ENCODE assay signal across 8 mouse cellular contexts in the genomic region with DNA sequence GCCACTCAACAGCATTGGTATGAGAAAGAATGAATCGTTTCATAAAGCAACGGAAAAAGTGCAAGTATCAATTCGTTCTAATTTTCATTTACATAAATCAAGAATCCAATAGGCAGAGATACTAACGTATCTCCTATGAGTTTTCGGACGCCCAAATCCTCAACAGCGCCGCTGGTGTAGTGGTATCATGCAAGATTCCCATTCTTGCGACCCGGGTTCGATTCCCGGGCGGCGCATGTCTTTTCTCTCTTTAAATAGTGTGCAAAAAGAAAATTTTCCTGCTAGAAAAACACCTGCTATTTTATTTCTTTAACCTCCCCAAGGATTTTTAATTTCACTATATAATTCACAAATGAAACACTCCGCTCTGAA. TPM values are rescaled to one million over a fixed set of nuclear protein-coding genes. Genes with fewer than 3 reads are reported as not detected.
DNase-seq lines count a peak whose midpoint lies in the region; ATAC-seq and TF ChIP-seq lines count a peak whose summit lies in the region.

No protein-coding gene starts in this region.

- H3K79me2 ChIP-seq in CH12.LX (replicated peaks; ENCODE audit: control insufficient read depth, extremely low read depth, insufficient read depth, poor library complexity, severe bottlenecking), result peaks cover 30% of the 10 kb centered on the region

- TF ChIP-seq EP300 in CH12.LX (IDR thresholded peaks at IDR 0.05; ENCODE audit: low read length), result no peak
- no peak for TF ChIP-seq EP300 in heart, postnatal 0 days (IDR thresholded peaks at IDR 0.05; ENCODE audit: low read depth)

- 1% methylated on average over 15 of the region's 15 CpGs for WGBS in heart, postnatal 0 days
- under 1% methylated on average over 15 of the region's 15 CpGs for WGBS in liver, embryonic 16.5 days (ENCODE audit: insufficient replicate concordance)
- under 1% methylated on average over 15 of the region's 15 CpGs for WGBS in neural tube, embryonic 14.5 days

- peaks cover 0 to 21% of the 10 kb centered on the region in 2 experiments; a peak in 2 of 4 replicates for H3K4me1 ChIP-seq in CH12.LX (ENCODE audit: control insufficient read depth in 1 of 2, insufficient read depth in 2 of 2)
- H3K4me1 ChIP-seq in bone marrow macrophage, adult 2 months (ENCODE audit: control insufficient read depth, insufficient read depth, low read length), result peaks cover 20% of the 10 kb centered on the region
- 0 out of 2 replicates have a peak, but pooled peaks cover 6% of the 10 kb centered on the region for H3K4me1 ChIP-seq in heart, postnatal 0 days (ENCODE audit: control insufficient read depth, insufficient read depth)
- peaks cover 11% of the 10 kb centered on the region for H3K4me1 ChIP-seq in liver, embryonic 16.5 days (ENCODE audit: control insufficient read depth, low read depth, low read length)
- peaks cover 12% of the 10 kb centered on the region; the same call in 1 of the 2 replicates for H3K4me1 ChIP-seq in neural tube, embryonic 14.5 days (ENCODE audit: control insufficient read depth, insufficient read depth, low read length)

- H3K9ac ChIP-seq in CH12.LX (ENCODE audit: insufficient read depth, low read depth), result peak overlapping the region; percentile 76; the same call in 1 of the 2 replicates
- H3K9ac ChIP-seq in heart, postnatal 0 days (replicated peaks; ENCODE audit: low read depth, low read length), result no peak overlapping the region
- H3K9ac ChIP-seq in liver, embryonic 16.5 days (ENCODE audit: low read depth, low read length), result peak overlapping the region; percentile 84; the same call in 1 of the 2 replicates
- 0 out of 2 replicates have a peak overlapping the region, but pooled peaks have one; percentile 99 for H3K9ac ChIP-seq in neural tube, embryonic 14.5 days (replicated peaks; ENCODE audit: low read depth, low read length)

- dilution Hi-C loops in CH12.LX (cut with MboI; ENCODE audit: extremely low pct_ligation_motif_present, extremely low pct_unique_long_range_greater_than_20kb, low sequenced_read_pairs), result no loop called here

- H3K4me3 ChIP-seq in CH12.LX (replicated peaks in 1 of 3; ENCODE audit: low read depth in 2 of 3, low read length in 2 of 3, poor library complexity in 1 of 3), result peak overlapping the region; percentile 54 to 96 (median 94)
- H3K4me3 ChIP-seq in bone marrow macrophage, adult 2 months (ENCODE audit: insufficient read depth, low read length), result peak overlapping the region; percentile 27; the same call in 1 of the 2 replicates
- H3K4me3 ChIP-seq in heart, postnatal 0 days (ENCODE audit: low read depth, low read length), result peak overlapping the region; percentile 87
- H3K4me3 ChIP-seq in liver, embryonic 16.5 days (ENCODE audit: low read depth, low read length), result peak overlapping the region; percentile 83
- peak overlapping the region; percentile 77 for H3K4me3 ChIP-seq in neural tube, embryonic 14.5 days (ENCODE audit: low read depth, low read length)

- peak; percentile 68 for ATAC-seq in erythroblast, adult 5-6 weeks (replicated peaks; ENCODE audit: low FRiP score, poor library complexity, severe bottlenecking)
- ATAC-seq in heart, postnatal 0 days (ENCODE audit: insufficient read depth, low read depth), result peak; percentile 61
- peak; percentile 56 for ATAC-seq in liver, embryonic 16.5 days (ENCODE audit: low read depth)
- peak; percentile 82 for ATAC-seq in neural tube, embryonic 14.5 days (ENCODE audit: low read depth)

- no peak for TF ChIP-seq CTCF in CH12.LX (conservative IDR thresholded peaks at IDR 0.05 in 1 of 2, IDR thresholded peaks at IDR 0.05 in 1 of 2; ENCODE audit: low read depth in 2 of 2, low read length in 2 of 2)
- TF ChIP-seq CTCF in bone marrow macrophage, adult 2 months (IDR thresholded peaks at IDR 0.05; ENCODE audit: low read depth, low read length), result no peak
- no peak for TF ChIP-seq CTCF in heart, postnatal 0 days (IDR thresholded peaks at IDR 0.05; ENCODE audit: low read depth)

- TF ChIP-seq POLR2A in CH12.LX (IDR thresholded peaks at IDR 0.05; ENCODE audit: low read depth, low read length), result no peak
- TF ChIP-seq POLR2A in bone marrow macrophage, adult 2 months (IDR thresholded peaks at IDR 0.05; ENCODE audit: borderline replicate concordance, low read depth, low read length), result no peak

- DNase-seq in CH12.LX (ENCODE audit: extremely low read depth), result peak; percentile 87
- DNase-seq in heart, postnatal 0 days (ENCODE audit: low spot score), result no peak
- DNase-seq in layer of hippocampus, adult 11-12 months (ENCODE audit: low spot score), result peak; percentile 95
- DNase-seq in urinary bladder, adult 2 months (ENCODE audit: low spot score), result peak; percentile 83

- peaks cover 0 to 13% of the 10 kb centered on the region in 2 experiments for H3K36me3 ChIP-seq in CH12.LX (replicated peaks in 1 of 2; ENCODE audit: control insufficient read depth in 1 of 2, insufficient read depth in 1 of 2, low read length in 1 of 2)
- H3K36me3 ChIP-seq in heart, postnatal 0 days (replicated peaks; ENCODE audit: control insufficient read depth, insufficient read depth, low read length), result peaks cover 4% of the 10 kb centered on the region; the same call in 1 of the 2 replicates
- H3K36me3 ChIP-seq in liver, embryonic 16.5 days (ENCODE audit: control insufficient read depth, insufficient read depth), result no peaks in the 10 kb centered on the region; the same call in 1 of the 2 replicates
- H3K36me3 ChIP-seq in neural tube, embryonic 14.5 days (ENCODE audit: control insufficient read depth, insufficient read depth, low read length), result no peaks in the 10 kb centered on the region; the same call in 1 of the 2 replicates

- H3K27me3 ChIP-seq in CH12.LX (replicated peaks), result peaks cover 8% of the 10 kb centered on the region
- H3K27me3 ChIP-seq in heart, postnatal 0 days (ENCODE audit: control insufficient read depth, insufficient read depth, low read length), result no peaks in the 10 kb centered on the region
- no peaks in the 10 kb centered on the region for H3K27me3 ChIP-seq in liver, embryonic 16.5 days (ENCODE audit: control insufficient read depth, insufficient read depth, low read depth, low read length)
- no peaks in the 10 kb centered on the region for H3K27me3 ChIP-seq in neural tube, embryonic 14.5 days (ENCODE audit: control insufficient read depth, insufficient read depth, low read length)

- in situ Hi-C loops in CH12.LX (cut with MboI; ENCODE audit: low pct_ligation_motif_present, low pct_unique_long_range_greater_than_20kb, low sequenced_read_pairs), result loop anchor here (5.0 kb wide), 1 partner anchor 36 kb away; the partner anchor contains the start of gene Fam136a

- H3K9me3 ChIP-seq in CH12.LX (replicated peaks; ENCODE audit: low read length), result no peaks in the 10 kb centered on the region
- no peaks in the 10 kb centered on the region for H3K9me3 ChIP-seq in heart, postnatal 0 days (replicated peaks; ENCODE audit: control insufficient read depth, low read length)
- H3K9me3 ChIP-seq in liver, embryonic 16.5 days (replicated peaks; ENCODE audit: control insufficient read depth, low read length), result no peaks in the 10 kb centered on the region
- H3K9me3 ChIP-seq in neural tube, embryonic 14.5 days (ENCODE audit: control insufficient read depth, low read length), result no peaks in the 10 kb centered on the region

- H3K4me2 ChIP-seq in CH12.LX (ENCODE audit: insufficient read depth, low read depth, poor library complexity, severe bottlenecking), result no peak overlapping the region; the same call in 1 of the 2 replicates
- H3K4me2 ChIP-seq in heart, postnatal 0 days (ENCODE audit: low read depth, low read length), result peak overlapping the region; percentile 55
- H3K4me2 ChIP-seq in liver, embryonic 16.5 days (ENCODE audit: low read depth, low read length), result peak overlapping the region; percentile 39
- peak overlapping the region; percentile 40; the same call in 1 of the 2 replicates for H3K4me2 ChIP-seq in neural tube, embryonic 14.5 days (ENCODE audit: low read depth, low read length)

- H3K27ac ChIP-seq in CH12.LX (ENCODE audit: insufficient read depth, low read depth), result no peak overlapping the region
- 0 out of 2 replicates have a peak overlapping the region, but pooled peaks have one; percentile 12 for H3K27ac ChIP-seq in bone marrow macrophage, adult 2 months (ENCODE audit: insufficient read depth, low read depth, low read length)
- H3K27ac ChIP-seq in heart, postnatal 0 days (ENCODE audit: low read depth), result peak overlapping the region; percentile 100
- H3K27ac ChIP-seq in liver, embryonic 16.5 days (ENCODE audit: low read length), result peak overlapping the region; percentile 93
- H3K27ac ChIP-seq in neural tube, embryonic 14.5 days (ENCODE audit: low read depth, low read length), result peak overlapping the region; percentile 99; the same call in 1 of the 2 replicates

- TF ChIP-seq RAD21 in CH12.LX (IDR thresholded peaks at IDR 0.05; ENCODE audit: low read depth, low read length), result no peak

RNA-seq across cellular contexts. Expression of gene Tia1, which starts 0.3 kb away (rescaled TPM):
- 31.8 and 36.8 TPM in 2 replicates for total RNA-seq in CH12.LX (2012; rRNA removed)
- total RNA-seq in CH12.LX (2014; rRNA removed), result 41.4 and 49.1 TPM in 2 replicates
- polyA plus RNA-seq in CH12.LX (2012; ENCODE audit: insufficient read length, low read depth), result 34.0 and 36.1 TPM in 2 replicates
- polyA plus RNA-seq in bone marrow macrophage, adult 2 months (2012; ENCODE audit: insufficient read depth, insufficient read length, missing spikeins), result 49.7 and 67.7 TPM in 2 replicates
- 31.1 and 36.5 TPM in 2 replicates for total RNA-seq in erythroblast, adult 5-6 weeks (2015; ENCODE audit: low replicate concordance)
- total RNA-seq in erythroblast, adult 5-6 weeks (2017; ENCODE audit: low replicate concordance), result 15.2 and 16.2 TPM in 2 replicates
- total RNA-seq in heart, postnatal 0 days (2014; rRNA removed; ENCODE audit: low replicate concordance), result 50.5 and 76.7 TPM in 2 replicates
- 67.8 and 72.0 TPM in 2 replicates for polyA plus RNA-seq in heart, postnatal 0 days (2015; fragmentation: Nextera tagmentation; extraction: Ambion mirVana)
- 17.5 and 19.5 TPM in 2 replicates for polyA plus RNA-seq in liver, embryonic 16.5 days (2015; fragmentation: Nextera tagmentation; extraction: Ambion mirVana)
- polyA plus RNA-seq in neural tube, embryonic 14.5 days (2014; fragmentation: Nextera tagmentation; extraction: Ambion mirVana), result 364 and 402 TPM in 2 replicates
- 55.8 and 74.2 TPM in 2 replicates for polyA plus RNA-seq in urinary bladder, adult 2 months (2012; rRNA removed)

RNA-seq across cellular contexts. Expression of gene Pcyox1, which starts 6.8 kb away (rescaled TPM):
- total RNA-seq in CH12.LX (2012; rRNA removed) (12.8 and 14.1 TPM in 2 replicates), CH12.LX (2014; rRNA removed) (10.7 and 12.9 TPM in 2 replicates)
- 8.7 TPM in 2 replicates for polyA plus RNA-seq in CH12.LX (2012; ENCODE audit: insufficient read length, low read depth)
- 98.9 and 99.9 TPM in 2 replicates for polyA plus RNA-seq in bone marrow macrophage, adult 2 months (2012; ENCODE audit: insufficient read depth, insufficient read length, missing spikeins)
- total RNA-seq in erythroblast, adult 5-6 weeks (2015; ENCODE audit: low replicate concordance), result 3.1 and 9.4 TPM in 2 replicates
- 14.9 and 22.7 TPM in 2 replicates for total RNA-seq in erythroblast, adult 5-6 weeks (2017; ENCODE audit: low replicate concordance)
- 44.5 and 55.8 TPM in 2 replicates for total RNA-seq in heart, postnatal 0 days (2014; rRNA removed; ENCODE audit: low replicate concordance)
- 44.5 and 44.7 TPM in 2 replicates for polyA plus RNA-seq in heart, postnatal 0 days (2015; fragmentation: Nextera tagmentation; extraction: Ambion mirVana)
- 76.6 and 83.2 TPM in 2 replicates for polyA plus RNA-seq in liver, embryonic 16.5 days (2015; fragmentation: Nextera tagmentation; extraction: Ambion mirVana)
- polyA plus RNA-seq in neural tube, embryonic 14.5 days (2014; fragmentation: Nextera tagmentation; extraction: Ambion mirVana), result 100 and 110 TPM in 2 replicates
- 91.2 and 102 TPM in 2 replicates for polyA plus RNA-seq in urinary bladder, adult 2 months (2012; rRNA removed)

RNA-seq across cellular contexts. Expression of gene Gm44790, which starts 22.7 kb away (rescaled TPM):
- not detected in 2 replicates for total RNA-seq in CH12.LX (2012; rRNA removed)
- not detected in 2 replicates for total RNA-seq in CH12.LX (2014; rRNA removed)
- polyA plus RNA-seq in CH12.LX (2012; ENCODE audit: insufficient read length, low read depth), result not detected in 2 replicates
- polyA plus RNA-seq in bone marrow macrophage, adult 2 months (2012; ENCODE audit: insufficient read depth, insufficient read length, missing spikeins), result not detected in 2 replicates
- not detected in 2 replicates for total RNA-seq in erythroblast, adult 5-6 weeks (2015; ENCODE audit: low replicate concordance)
- total RNA-seq in erythroblast, adult 5-6 weeks (2017; ENCODE audit: low replicate concordance), result not detected in 2 replicates
- 0.46 TPM in 1 of 2 replicates, not detected in the other for total RNA-seq in heart, postnatal 0 days (2014; rRNA removed; ENCODE audit: low replicate concordance)
- polyA plus RNA-seq in heart, postnatal 0 days (2015; fragmentation: Nextera tagmentation; extraction: Ambion mirVana), result not detected in 2 replicates
- polyA plus RNA-seq in liver, embryonic 16.5 days (2015; fragmentation: Nextera tagmentation; extraction: Ambion mirVana), result not detected in 2 replicates
- 1.9 TPM in 1 of 2 replicates, not detected in the other for polyA plus RNA-seq in neural tube, embryonic 14.5 days (2014; fragmentation: Nextera tagmentation; extraction: Ambion mirVana)
- polyA plus RNA-seq in urinary bladder, adult 2 months (2012; rRNA removed), result 0.28 and 1.0 TPM in 2 replicates

RNA-seq across cellular contexts. Expression of gene Snrpg, which starts 32.6 kb away (rescaled TPM):
- total RNA-seq in CH12.LX (2012; rRNA removed) (462 and 546 TPM in 2 replicates), CH12.LX (2014; rRNA removed) (137 and 146 TPM in 2 replicates)
- 408 and 446 TPM in 2 replicates for polyA plus RNA-seq in CH12.LX (2012; ENCODE audit: insufficient read length, low read depth)
- 122 and 159 TPM in 2 replicates for polyA plus RNA-seq in bone marrow macrophage, adult 2 months (2012; ENCODE audit: insufficient read depth, insufficient read length, missing spikeins)
- total RNA-seq in erythroblast, adult 5-6 weeks (2015; ENCODE audit: low replicate concordance), result 41.4 and 60.7 TPM in 2 replicates
- 11.2 and 26.3 TPM in 2 replicates for total RNA-seq in erythroblast, adult 5-6 weeks (2017; ENCODE audit: low replicate concordance)
- total RNA-seq in heart, postnatal 0 days (2014; rRNA removed; ENCODE audit: low replicate concordance), result 35.6 and 52.8 TPM in 2 replicates
- polyA plus RNA-seq in heart, postnatal 0 days (2015; fragmentation: Nextera tagmentation; extraction: Ambion mirVana), result 159 and 170 TPM in 2 replicates
- 256 and 289 TPM in 2 replicates for polyA plus RNA-seq in liver, embryonic 16.5 days (2015; fragmentation: Nextera tagmentation; extraction: Ambion mirVana)
- polyA plus RNA-seq in neural tube, embryonic 14.5 days (2014; fragmentation: Nextera tagmentation; extraction: Ambion mirVana), result 341 and 393 TPM in 2 replicates
- polyA plus RNA-seq in urinary bladder, adult 2 months (2012; rRNA removed), result 87.2 and 143 TPM in 2 replicates

RNA-seq across cellular contexts. Expression of gene C87436, which starts 34.5 kb away (rescaled TPM):
- total RNA-seq in CH12.LX (2012; rRNA removed), result 5.2 and 7.1 TPM in 2 replicates
- total RNA-seq in CH12.LX (2014; rRNA removed), result 8.1 and 8.6 TPM in 2 replicates
- 8.5 and 8.7 TPM in 2 replicates for polyA plus RNA-seq in CH12.LX (2012; ENCODE audit: insufficient read length, low read depth)
- polyA plus RNA-seq in bone marrow macrophage, adult 2 months (2012; ENCODE audit: insufficient read depth, insufficient read length, missing spikeins), result 16.6 and 20.3 TPM in 2 replicates
- total RNA-seq in erythroblast, adult 5-6 weeks (2015; ENCODE audit: low replicate concordance), result 22.5 and 28.2 TPM in 2 replicates
- total RNA-seq in erythroblast, adult 5-6 weeks (2017; ENCODE audit: low replicate concordance), result 13.7 and 26.9 TPM in 2 replicates
- total RNA-seq in heart, postnatal 0 days (2014; rRNA removed; ENCODE audit: low replicate concordance), result 9.1 and 9.9 TPM in 2 replicates
- 16.4 and 16.9 TPM in 2 replicates for polyA plus RNA-seq in heart, postnatal 0 days (2015; fragmentation: Nextera tagmentation; extraction: Ambion mirVana)
- polyA plus RNA-seq in liver, embryonic 16.5 days (2015; fragmentation: Nextera tagmentation; extraction: Ambion mirVana), result 10.6 and 10.8 TPM in 2 replicates
- polyA plus RNA-seq in neural tube, embryonic 14.5 days (2014; fragmentation: Nextera tagmentation; extraction: Ambion mirVana), result 21.9 and 27.2 TPM in 2 replicates
- 24.6 and 28.2 TPM in 2 replicates for polyA plus RNA-seq in urinary bladder, adult 2 months (2012; rRNA removed)

Comparison
In these comparisons a context has a peak if more than half of its experiments do, and no peak if none do; other contexts are left out.
1. H3K4me3 ChIP-seq: peak in every context shown above with its lines; median percentile 94 in CH12.LX; 87 in heart, postnatal 0 days; 83 in liver, embryonic 16.5 days; 77 in neural tube, embryonic 14.5 days; 27 in bone marrow macrophage, adult 2 months.